Mouse (Mus musculus) hindbrain, embryonic 11.5 days (tissue): ENCODE results near the gene Hist1h1e. TPM values are rescaled to one million over a fixed set of nuclear protein-coding genes. Genes with fewer than 3 reads are reported as not detected.
A peak's percentile ranks its signal among the peaks of the same experiment; 100 is the strongest.

Experiments used
- ATAC-seq: fragments of 200-750 bp; cut with Nextera tagmentation; 2 replicates; pipeline ENCODE4 v1.8.0; 2017; ENCODE audit warnings: mild to moderate bottlenecking, moderate TSS enrichment, moderate library complexity; ENCODE audit not compliant: low FRiP score
- DNase-seq: peaks from one replicate; pipeline ENCODE4 v3.0.0-alpha.2; 2015; ENCODE audit warnings: low spot score
- H3K27ac ChIP-seq: fragments of 300-500 bp; sonication (generic); 2 replicates; pipeline ENCODE4 v1.5.1; 2014; ENCODE audit warnings: mild to moderate bottlenecking, low read depth, low read length
- H3K27me3 ChIP-seq: fragments of 300-500 bp; sonication (generic); 2 replicates; pipeline ENCODE4 v1.6.1; 2014; ENCODE audit warnings: mild to moderate bottlenecking, low read length, moderate library complexity, mixed read lengths; ENCODE audit not compliant: control insufficient read depth, insufficient read depth
- H3K36me3 ChIP-seq: fragments of 300-500 bp; sonication (generic); 2 replicates; pipeline ENCODE4 v1.6.1; 2014; ENCODE audit warnings: mild to moderate bottlenecking, low read length, moderate library complexity, mixed read lengths; ENCODE audit not compliant: control insufficient read depth, insufficient read depth
- H3K4me1 ChIP-seq: fragments of 300-500 bp; sonication (generic); replicated peaks from 2 replicates; pipeline ENCODE4 v1.6.1; 2014; ENCODE audit warnings: low read length, mixed read lengths; ENCODE audit not compliant: control insufficient read depth, insufficient read depth
- H3K4me2 ChIP-seq: fragments of 300-500 bp; sonication (generic); replicated peaks from 2 replicates; pipeline ENCODE4 v1.6.1; 2014; ENCODE audit warnings: mild to moderate bottlenecking, low read depth, low read length
- H3K4me3 ChIP-seq: fragments of 300-500 bp; sonication (generic); 2 replicates; pipeline ENCODE4 v1.5.1; 2014; ENCODE audit warnings: low read depth, low read length
- H3K9ac ChIP-seq: fragments of 300-500 bp; sonication (generic); 2 replicates; pipeline ENCODE4 v1.6.1; 2014; ENCODE audit warnings: low read depth, low read length
- H3K9me3 ChIP-seq: fragments of 300-500 bp; sonication (generic); 2 replicates; pipeline ENCODE4 v1.6.1; 2016; ENCODE audit warnings: low read length; ENCODE audit not compliant: control insufficient read depth
- WGBS: fragments of 180-500 bp; shearing (Covaris S2); extraction: QIAGEN DNeasy Blood & Tissue Kit; methylation state at CpG from one replicate; pipeline ENCODE4 v1.1.7; 2014; 5-methylcytosine and 5-hydroxymethylcytosine counted together
- polyA plus RNA-seq: library from polyadenylated mRNA; unstranded; fragments of >200 nt; fragmentation: Nextera tagmentation; extraction: Ambion mirVana; gene quantifications from 2 replicates; pipeline ENCODE4 v1.2.1, GENCODE M21; 2014

Hist1h1e gene
- polyA plus RNA-seq, 1 experiment from 2014 or later = 23.7 TPM

DNA sequence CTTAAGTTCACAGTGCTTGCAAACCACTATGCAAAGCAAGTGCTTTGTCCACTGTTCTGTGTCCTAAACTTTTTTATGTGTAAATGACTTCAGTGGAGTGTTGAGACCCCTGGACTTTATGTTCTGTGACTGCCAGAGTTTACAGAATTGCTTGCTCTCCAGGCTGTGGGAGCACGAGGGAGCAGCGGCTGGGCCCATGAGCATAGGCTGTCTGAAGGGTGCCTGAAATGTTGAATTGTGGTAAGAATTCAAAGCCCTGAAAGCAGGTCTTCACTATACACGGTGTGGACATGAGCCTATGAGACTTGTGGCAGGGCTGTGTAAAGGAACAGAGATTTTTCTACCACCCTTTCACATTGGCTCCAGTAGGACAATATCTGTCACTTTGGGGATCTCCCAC, 10.7 kb downstream of the Hist1h1e start:
- Histone ChIP-seq H3K4me3 (no peak overlapping the region), H3K9ac (no peak overlapping the region), H3K36me3 (no peaks in the 10 kb centered on the region), H3K27ac (no peak overlapping the region), H3K4me1 (no peaks in the 10 kb centered on the region), H3K4me2 (no peak overlapping the region), H3K27me3 (no peaks in the 10 kb centered on the region), H3K9me3 (no peaks in the 10 kb centered on the region)
- WGBS = 89% methylated on average over 3 of the region's 3 CpGs
- ATAC-seq (no peak), DNase-seq (no peak)

DNA sequence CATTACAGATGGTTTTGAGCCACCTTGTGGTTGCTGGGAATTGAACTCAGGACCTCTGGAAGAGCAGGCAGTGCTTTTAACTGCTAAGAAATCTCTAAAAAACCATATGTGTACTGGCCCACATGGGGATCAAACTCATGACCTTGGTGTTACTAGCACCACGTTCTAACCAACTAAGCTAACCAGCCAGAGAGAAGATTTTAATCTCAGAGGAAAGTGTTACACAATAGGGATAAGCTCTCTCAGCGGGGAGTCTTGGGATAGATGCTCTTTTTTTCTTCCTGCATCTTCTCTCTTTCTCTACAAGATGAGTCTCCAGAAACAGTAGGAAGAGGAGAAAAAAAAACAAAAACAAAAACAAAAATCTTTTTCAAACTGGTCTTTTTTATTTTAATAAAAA, 12.0 kb downstream of the Hist1h1e start:
- WGBS = 79% methylated on average over 2 of the region's 2 CpGs
- Histone ChIP-seq H3K4me1 (no peaks in the 10 kb centered on the region), H3K9me3 (no peaks in the 10 kb centered on the region), H3K27ac (no peak overlapping the region), H3K27me3 (no peaks in the 10 kb centered on the region), H3K4me2 (no peak overlapping the region), H3K36me3 (no peaks in the 10 kb centered on the region), H3K4me3 (no peak overlapping the region), H3K9ac (no peak overlapping the region)
- DNase-seq = no peak
- ATAC-seq = no peak

DNA sequence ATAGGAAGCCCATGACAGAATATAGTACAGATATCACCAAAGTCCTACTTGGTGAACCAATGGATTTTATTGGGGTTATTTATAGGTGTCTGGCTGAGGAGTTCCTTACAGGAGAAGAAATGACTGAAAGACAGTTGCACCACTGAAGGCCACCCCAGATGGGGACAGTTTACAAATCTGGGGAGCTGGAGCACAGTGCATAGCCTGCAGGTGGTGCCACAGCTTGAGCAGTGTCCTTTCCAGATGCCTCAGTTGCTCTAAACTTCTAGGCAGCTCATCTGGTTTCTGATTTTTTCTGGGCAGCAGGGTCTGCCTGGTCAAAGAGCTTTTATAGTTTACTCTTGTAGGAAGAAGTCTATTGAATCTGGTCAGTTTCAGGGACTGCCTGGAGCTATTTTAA, 12.5 kb downstream of the Hist1h1e start:
- H3K9ac ChIP-seq = no peak overlapping the region
- DNase-seq (no peak), ATAC-seq (no peak)
- H3K9me3 ChIP-seq = no peaks in the 10 kb centered on the region
- no peak overlapping the region for H3K4me3 ChIP-seq
- H3K27ac ChIP-seq = no peak overlapping the region
- no peaks in the 10 kb centered on the region for H3K27me3 ChIP-seq
- H3K4me1 ChIP-seq = no peaks in the 10 kb centered on the region
- no peaks in the 10 kb centered on the region for H3K36me3 ChIP-seq
- no peak overlapping the region for H3K4me2 ChIP-seq

- H3K4me2 ChIP-seq = no peak overlapping the region
- no peak overlapping the region for H3K4me3 ChIP-seq
- no peak overlapping the region for H3K9ac ChIP-seq
- DNase-seq (no peak), ATAC-seq (no peak)
- no peaks in the 10 kb centered on the region for H3K27me3 ChIP-seq
- no peaks in the 10 kb centered on the region for H3K36me3 ChIP-seq
- no peaks in the 10 kb centered on the region for H3K4me1 ChIP-seq
- no peaks in the 10 kb centered on the region for H3K9me3 ChIP-seq
- WGBS = 88% methylated on average over 4 of the region's 4 CpGs
- H3K27ac ChIP-seq = no peak overlapping the region
Measured at GRCm38 (mm10) chr13:23609209-23609608, 13.1 kb downstream of the Hist1h1e start.

DNA sequence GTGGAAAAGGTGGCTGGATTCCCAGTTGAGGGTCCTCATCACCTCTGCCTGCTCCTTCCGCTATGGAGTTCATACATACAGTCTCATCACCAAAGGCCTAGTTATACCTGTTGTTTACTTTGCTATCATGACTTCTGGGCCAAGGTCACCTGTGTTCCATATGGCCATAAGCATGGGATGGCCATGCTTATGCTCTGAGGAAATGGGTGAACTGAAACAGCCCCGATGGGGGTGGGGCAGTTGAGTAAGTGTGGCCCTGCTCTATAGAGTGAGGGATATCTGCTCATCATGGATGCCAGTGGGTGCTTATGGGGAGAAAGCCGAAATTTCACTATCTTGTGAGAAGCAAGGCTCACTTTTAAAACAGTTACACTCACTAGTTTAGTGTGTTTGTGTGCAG, 17.3 kb downstream of the Hist1h1e start:
- no peak overlapping the region for H3K4me2 ChIP-seq
- no peaks in the 10 kb centered on the region for H3K36me3 ChIP-seq
- H3K9me3 ChIP-seq = no peaks in the 10 kb centered on the region
- H3K4me1 ChIP-seq = no peaks in the 10 kb centered on the region
- no peak overlapping the region for H3K27ac ChIP-seq
- H3K27me3 ChIP-seq = no peaks in the 10 kb centered on the region
- H3K9ac ChIP-seq = no peak overlapping the region
- no peak overlapping the region for H3K4me3 ChIP-seq
- ATAC-seq (no peak), DNase-seq (no peak)
- 88% methylated on average over 3 of the region's 3 CpGs for WGBS

- no peaks in the 10 kb centered on the region for H3K4me1 ChIP-seq
Measured at GRCm38 (mm10) chr13:23604452-23604851, 17.9 kb downstream of the Hist1h1e start.

DNA sequence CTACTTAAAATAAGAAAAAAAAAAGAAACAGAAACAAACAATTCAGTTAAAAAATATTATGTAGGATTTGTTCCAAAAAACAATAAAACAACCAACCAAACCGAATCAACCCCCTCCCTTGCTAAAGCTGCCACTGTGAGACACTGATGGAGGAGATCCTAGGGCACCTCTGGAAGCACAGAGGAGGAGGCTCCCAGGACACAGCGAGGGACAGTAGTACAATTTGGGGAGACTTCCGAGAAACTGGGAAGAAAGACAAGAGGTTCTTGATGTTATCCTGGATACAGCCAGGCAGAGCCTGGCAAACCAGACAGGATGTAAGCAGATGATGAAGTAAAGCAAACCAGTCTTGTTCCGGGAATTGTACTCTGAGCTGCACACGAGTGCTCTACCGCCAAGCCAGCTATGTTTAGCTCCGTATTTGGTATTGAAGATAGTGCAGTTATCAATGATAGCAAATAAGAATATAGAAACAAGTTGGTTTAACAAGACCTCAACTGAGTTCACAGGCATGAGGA, 19.1 kb downstream of the Hist1h1e start:
- no peak overlapping the region for H3K9ac ChIP-seq
- no peaks in the 10 kb centered on the region for H3K9me3 ChIP-seq
- DNase-seq = no peak
- no peak for ATAC-seq
- WGBS = 84% methylated on average over 7 of the region's 7 CpGs
- no peaks in the 10 kb centered on the region for H3K36me3 ChIP-seq
- H3K4me2 ChIP-seq = no peak overlapping the region
- no peak overlapping the region for H3K4me3 ChIP-seq
- no peaks in the 10 kb centered on the region for H3K4me1 ChIP-seq
- H3K27ac ChIP-seq = no peak overlapping the region
- H3K27me3 ChIP-seq = no peaks in the 10 kb centered on the region

More at GRCm38 (mm10) chr13:23604452-23604851, 17.9 kb downstream of the Hist1h1e start:
- no peak for ATAC-seq
- Histone ChIP-seq H3K9ac (no peak overlapping the region), H3K9me3 (no peaks in the 10 kb centered on the region), H3K4me3 (no peak overlapping the region), H3K27ac (no peak overlapping the region), H3K27me3 (no peaks in the 10 kb centered on the region), H3K4me2 (no peak overlapping the region), H3K36me3 (no peaks in the 10 kb centered on the region)
- 90% methylated on average over 3 of the region's 3 CpGs for WGBS
- no peak for DNase-seq

- H3K27me3 ChIP-seq = no peaks in the 10 kb centered on the region
- peak; percentile 84 for DNase-seq
- H3K4me2 ChIP-seq = no peak overlapping the region
- no peak overlapping the region for H3K9ac ChIP-seq
- H3K4me1 ChIP-seq = no peaks in the 10 kb centered on the region
- no peak overlapping the region for H3K4me3 ChIP-seq
- 7% methylated on average over 9 of the region's 9 CpGs for WGBS
- no peak overlapping the region for H3K27ac ChIP-seq
- peak; percentile 30; the same call in 1 of the 2 replicates for ATAC-seq
- no peaks in the 10 kb centered on the region for H3K36me3 ChIP-seq
- no peaks in the 10 kb centered on the region for H3K9me3 ChIP-seq
Measured at GRCm38 (mm10) chr13:23597957-23598356, 24.4 kb downstream of the Hist1h1e start.

DNA sequence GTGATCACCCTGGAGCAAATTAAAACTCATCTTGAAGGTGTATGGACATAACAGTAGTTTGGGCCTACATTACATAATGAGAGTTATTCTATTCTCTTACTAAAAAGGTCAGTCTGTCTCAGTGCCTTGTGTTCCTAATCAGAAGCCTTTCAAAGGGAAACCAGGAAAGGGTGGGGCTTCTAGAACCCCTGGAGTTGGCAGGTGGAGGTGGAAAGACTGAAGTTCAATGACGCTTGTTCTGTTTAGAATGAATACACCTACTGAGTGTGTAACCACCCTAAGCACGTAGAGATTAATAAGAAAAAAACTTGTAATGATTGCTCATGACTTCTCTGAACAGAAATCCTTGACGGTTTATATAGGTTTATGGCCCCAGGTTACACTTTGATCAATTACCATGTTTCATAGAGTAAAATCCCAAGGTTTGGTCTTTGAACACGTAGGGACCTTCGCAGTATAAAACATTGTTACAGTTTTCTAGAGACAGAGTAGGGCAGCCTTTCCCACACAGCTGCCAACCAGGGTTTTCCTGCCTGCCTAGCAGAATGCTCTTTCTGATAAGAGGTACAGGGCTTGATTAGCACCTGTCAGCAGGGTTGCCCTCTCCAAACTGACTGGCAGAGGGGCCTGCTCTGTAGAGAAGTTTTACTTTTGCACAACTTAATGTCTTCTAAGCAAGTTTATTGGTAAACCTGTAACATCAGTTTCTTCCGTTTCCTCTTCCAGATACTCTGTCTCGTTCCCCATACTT, 26.6 kb downstream of the Hist1h1e start:
- Histone ChIP-seq H3K4me1 (no peaks in the 10 kb centered on the region), H3K27me3 (no peaks in the 10 kb centered on the region), H3K36me3 (no peaks in the 10 kb centered on the region), H3K9ac (no peak overlapping the region), H3K4me2 (no peak overlapping the region), H3K9me3 (no peaks in the 10 kb centered on the region), H3K27ac (no peak overlapping the region), H3K4me3 (no peak overlapping the region)
- 84% methylated on average over 7 of the region's 7 CpGs for WGBS
- DNase-seq (no peak), ATAC-seq (no peak)
